Comparison of ENCODE assay signal across 21 mouse cellular contexts in the genomic region with DNA sequence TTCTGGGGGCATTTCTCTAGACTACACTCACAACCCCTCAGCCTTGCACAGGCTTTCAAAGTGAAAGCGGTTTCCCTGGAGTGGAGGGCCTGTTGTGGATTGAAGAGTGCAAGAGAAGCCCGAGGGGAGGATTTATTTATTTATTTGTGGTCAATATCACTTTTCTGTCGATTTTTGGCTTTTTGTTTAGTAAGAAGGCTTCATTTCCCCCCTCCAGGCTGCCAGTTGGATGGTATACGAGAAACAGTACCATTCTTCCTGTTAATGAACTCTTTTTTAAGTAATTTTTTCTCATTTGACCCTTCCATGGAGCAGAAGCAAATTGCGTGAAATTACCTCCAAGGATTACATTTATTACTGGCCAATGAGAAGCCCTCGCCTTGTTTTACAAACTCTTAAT. TPM values are rescaled to one million over a fixed set of nuclear protein-coding genes. Genes with fewer than 3 reads are reported as not detected.
A peak's percentile ranks its signal among the peaks of the same experiment; 100 is the strongest.
DNase-seq lines count a peak whose midpoint lies in the region; ATAC-seq and TF ChIP-seq lines count a peak whose summit lies in the region.
"Had no signal": no experiment of that assay in that cellular context is flagged by ENCODE, and none has a peak within 500 bp of the region (broad histone marks: within the 10 kb centered on the region; RNA-seq: fewer than 3 reads in every experiment).

No protein-coding gene starts in this region.

- H3K4me1 ChIP-seq in heart, postnatal 0 days (ENCODE audit: control insufficient read depth, insufficient read depth): no peaks in the 10 kb centered on the region
- H3K4me1 ChIP-seq in midbrain, embryonic 16.5 days (ENCODE audit: control insufficient read depth, insufficient read depth, low read length): no peaks in the 10 kb centered on the region; the same call in 1 of the 2 replicates
- no peaks in the 10 kb centered on the region for H3K4me1 ChIP-seq in midbrain, embryonic 14.5 days (ENCODE audit: control insufficient read depth, insufficient read depth, low read length)

- TF ChIP-seq CTCF in heart, postnatal 0 days (IDR thresholded peaks at IDR 0.05; ENCODE audit: low read depth): no peak

- H3K9me3 ChIP-seq in heart, postnatal 0 days (replicated peaks; ENCODE audit: control insufficient read depth, low read length): no peaks in the 10 kb centered on the region
- no peaks in the 10 kb centered on the region for H3K9me3 ChIP-seq in midbrain, embryonic 16.5 days (replicated peaks; ENCODE audit: control insufficient read depth, low read length, poor library complexity, severe bottlenecking)
- no peaks in the 10 kb centered on the region for H3K9me3 ChIP-seq in midbrain, embryonic 14.5 days (ENCODE audit: control insufficient read depth, low read length)
- H3K9me3 ChIP-seq: neural tube, embryonic 12.5 days had no signal

- WGBS in heart, postnatal 0 days: 30% methylated on average over 6 of the region's 6 CpGs
- 20% methylated on average over 6 of the region's 6 CpGs for WGBS in midbrain, embryonic 16.5 days
- 24% methylated on average over 6 of the region's 6 CpGs for WGBS in midbrain, embryonic 14.5 days

- peaks cover 78% of the 10 kb centered on the region for H3K27me3 ChIP-seq in heart, postnatal 0 days (ENCODE audit: control insufficient read depth, insufficient read depth, low read length)
- peaks cover 30% of the 10 kb centered on the region for H3K27me3 ChIP-seq in midbrain, embryonic 16.5 days (ENCODE audit: control insufficient read depth, insufficient read depth, low read depth, low read length)
- H3K27me3 ChIP-seq in midbrain, embryonic 14.5 days (ENCODE audit: control insufficient read depth, insufficient read depth, low read length): peaks cover 69% of the 10 kb centered on the region

- peak overlapping the region; percentile 31; the same call in 1 of the 2 replicates for H3K4me3 ChIP-seq in heart, postnatal 0 days (ENCODE audit: low read depth, low read length)
- no peak overlapping the region for H3K4me3 ChIP-seq in midbrain, embryonic 16.5 days (ENCODE audit: low read depth, low read length)
- no peak overlapping the region for H3K4me3 ChIP-seq in midbrain, embryonic 14.5 days (replicated peaks; ENCODE audit: low read depth, low read length)
- H3K4me3 ChIP-seq: neural tube, embryonic 12.5 days had no signal

- H3K36me3 ChIP-seq in heart, postnatal 0 days (replicated peaks; ENCODE audit: control insufficient read depth, insufficient read depth, low read length): no peaks in the 10 kb centered on the region
- H3K36me3 ChIP-seq in midbrain, embryonic 16.5 days (ENCODE audit: control insufficient read depth, insufficient read depth, low read length): no peaks in the 10 kb centered on the region
- H3K36me3 ChIP-seq in midbrain, embryonic 14.5 days (ENCODE audit: control insufficient read depth, insufficient read depth, low read length): no peaks in the 10 kb centered on the region
- H3K36me3 ChIP-seq: neural tube, embryonic 12.5 days had no signal

- no peak for ATAC-seq in heart, postnatal 0 days (ENCODE audit: insufficient read depth, low read depth)
- ATAC-seq in midbrain, embryonic 16.5 days: no peak
- no peak for ATAC-seq in midbrain, embryonic 14.5 days (ENCODE audit: low FRiP score, low TSS enrichment)
- ATAC-seq: inflammation-experienced regulatory T-cells, adult 6 months had no signal

- intact Hi-C loops in heart, postnatal 14 days (cut with DNase I): loop anchor here (10.0 kb wide), 2 partner anchors 165 to 235 kb away; no protein-coding TSS in a partner anchor

- no peak overlapping the region for H3K9ac ChIP-seq in heart, postnatal 0 days (replicated peaks; ENCODE audit: low read depth, low read length)
- no peak overlapping the region for H3K9ac ChIP-seq in midbrain, embryonic 16.5 days (ENCODE audit: low read depth, low read length)
- no peak overlapping the region for H3K9ac ChIP-seq in midbrain, embryonic 14.5 days (replicated peaks; ENCODE audit: low read length)
- H3K9ac ChIP-seq: lung, embryonic 14.5 days; neural tube, embryonic 12.5 days had no signal

- H3K27ac ChIP-seq in heart, postnatal 0 days (ENCODE audit: low read depth): no peak overlapping the region
- no peak overlapping the region for H3K27ac ChIP-seq in midbrain, embryonic 16.5 days (ENCODE audit: low read length)
- no peak overlapping the region for H3K27ac ChIP-seq in midbrain, embryonic 14.5 days (replicated peaks; ENCODE audit: low read depth, low read length)
- H3K27ac ChIP-seq: neural tube, embryonic 12.5 days; stomach, postnatal 0 days had no signal

- TF ChIP-seq EP300 in heart, postnatal 0 days (IDR thresholded peaks at IDR 0.05; ENCODE audit: low read depth): no peak

- peak; percentile 57 for DNase-seq in heart, adult 11 months
- no peak for DNase-seq in heart, adult 9 months (ENCODE audit: low spot score in 2 of 2)
- DNase-seq in heart, postnatal 0 days (ENCODE audit: low spot score): no peak
- DNase-seq in heart, postnatal 14 days: no peak
- DNase-seq in midbrain, embryonic 14.5 days: no peak
- DNase-seq in right cerebral cortex, postnatal 14 days: no peak
- DNase-seq in adrenal gland, postnatal 36 days: no peak
- DNase-seq: cerebellum, postnatal 14 days; gastrocnemius, postnatal 14 days; kidney, postnatal 4 days; layer of hippocampus, postnatal 36 days; lung, embryonic 14.5 days; lung, postnatal 4 days; thymus, postnatal 25 days had no signal

- H3K4me2 ChIP-seq in heart, postnatal 0 days (ENCODE audit: low read depth, low read length): 0 out of 2 replicates have a peak overlapping the region, but pooled peaks have one; percentile 63
- peak overlapping the region; percentile 19; the same call in 1 of the 2 replicates for H3K4me2 ChIP-seq in midbrain, embryonic 16.5 days (ENCODE audit: low read length)
- no peak overlapping the region for H3K4me2 ChIP-seq in midbrain, embryonic 14.5 days (ENCODE audit: low read length)

RNA-seq across cellular contexts. Expression of a gene that starts 13.5 kb away (rescaled TPM):
- total RNA-seq in heart, postnatal 0 days (2014; rRNA removed; ENCODE audit: low replicate concordance): not detected in 2 replicates
- polyA plus RNA-seq in heart, postnatal 0 days (2015; fragmentation: Nextera tagmentation; extraction: Ambion mirVana): not detected in 2 replicates
- not detected for total RNA-seq in heart, postnatal 14 days (2021)
- 3.7 and 8.5 TPM in 2 replicates for polyA plus RNA-seq in midbrain, embryonic 16.5 days (2015; fragmentation: Nextera tagmentation; extraction: Ambion mirVana)
- 0.70 and 1.0 TPM in 2 replicates for polyA plus RNA-seq in midbrain, embryonic 14.5 days (2014; fragmentation: Nextera tagmentation; extraction: Ambion mirVana)
- total RNA-seq in adrenal gland, postnatal 36 days (2021): under 1 TPM; 0.13 to 0.17 TPM
- total RNA-seq: liver, adult 2 months; MEL had no signal
- polyA plus RNA-seq: inflammation-experienced regulatory T-cells, adult 6 months; kidney, embryonic 14.5 days; liver, adult 2 months; lung, embryonic 14.5 days had no signal
